Mouse (Mus musculus) adipocyte (in vitro differentiated cells): ENCODE measurements at regions not wholly inside any gene's neighbourhood (a gene's known extent, or its start where the extent isn't known, plus 50 kb on each side); places are given as distances from the start of the nearest gene placed in this dataset.
A peak's percentile ranks its signal among the peaks of the same experiment; 100 is the strongest.

Experiments
- DNase-seq: peaks from one replicate; pipeline ENCODE4 v3.0.0-alpha.2; 2016; ENCODE audit warnings: low spot score

- peak; percentile 83 for DNase-seq
Measured at GRCm38 (mm10) chr7:75398904-75399724, 56.2 kb upstream of the Akap13 start.

GRCm38 (mm10) chr7:75400471-75400870 lies 54.9 kb upstream of the Akap13 start:
- DNase-seq = no peak

GRCm38 (mm10) chr7:75404955-75405354 lies 50.4 kb upstream of the Akap13 start:
- no peak for DNase-seq
